Mouse (Mus musculus) heart, postnatal 0 days (tissue): ENCODE results near the gene Zfp976. TPM values are rescaled to one million over a fixed set of nuclear protein-coding genes. Genes with fewer than 3 reads are reported as not detected.
"Not testable (repeated sequence)": the region's sequence is repeated elsewhere in the genome, so short reads cannot be mapped to it uniquely, and the experiment has no call there.

ENCODE experiments used
- ATAC-seq: fragments of 200-750 bp; cut with Nextera tagmentation; 2 replicates; pipeline ENCODE4 v1.8.0; 2017; ENCODE audit warnings: low read depth, moderate number of reproducible peaks, moderate library complexity; ENCODE audit not compliant: insufficient read depth
- DNase-seq: peaks from one replicate; pipeline ENCODE4 v3.0.0-alpha.2; 2016; ENCODE audit warnings: low spot score
- H3K27ac ChIP-seq: fragments of 300-500 bp; sonication (generic); 2 replicates; pipeline ENCODE4 v1.5.1; 2014; ENCODE audit warnings: low read depth, mild to moderate bottlenecking
- H3K27me3 ChIP-seq: fragments of 300-500 bp; sonication (generic); 2 replicates; pipeline ENCODE4 v1.6.1; 2014; ENCODE audit warnings: low read length, mixed read lengths; ENCODE audit not compliant: control insufficient read depth, insufficient read depth
- H3K36me3 ChIP-seq: fragments of 300-500 bp; sonication (generic); replicated peaks from 2 replicates; pipeline ENCODE4 v1.6.1; 2014; ENCODE audit warnings: low read length, mixed read lengths; ENCODE audit not compliant: control insufficient read depth, insufficient read depth
- H3K4me1 ChIP-seq: fragments of 300-500 bp; sonication (generic); 2 replicates; pipeline ENCODE4 v1.6.1; 2014; ENCODE audit warnings: antibody characterized with exemption; ENCODE audit not compliant: control insufficient read depth, insufficient read depth
- H3K4me2 ChIP-seq: fragments of 300-500 bp; sonication (generic); 2 replicates; pipeline ENCODE4 v1.6.1; 2014; ENCODE audit warnings: low read depth, mild to moderate bottlenecking, low read length, moderate library complexity
- H3K4me3 ChIP-seq: fragments of 300-500 bp; sonication (generic); 2 replicates; pipeline ENCODE4 v1.5.1; 2014; ENCODE audit warnings: low read depth, low read length
- H3K9ac ChIP-seq: fragments of 300-500 bp; sonication (generic); replicated peaks from 2 replicates; pipeline ENCODE4 v1.6.1; 2014; ENCODE audit warnings: low read depth, low read length, mixed read lengths
- H3K9me3 ChIP-seq: fragments of 300-500 bp; sonication (generic); replicated peaks from 2 replicates; pipeline ENCODE4 v1.6.1; 2016; ENCODE audit warnings: low read length; ENCODE audit not compliant: control insufficient read depth
- WGBS: fragments of 180-500 bp; shearing (Covaris S2); extraction: QIAGEN DNeasy Blood & Tissue Kit; methylation state at CpG from one replicate; pipeline ENCODE4 v1.1.7; 2014; 5-methylcytosine and 5-hydroxymethylcytosine counted together
- polyA plus RNA-seq: library from polyadenylated mRNA; unstranded; fragments of >200 nt; fragmentation: Nextera tagmentation; extraction: Ambion mirVana; gene quantifications from 2 replicates; pipeline ENCODE4 v1.2.1, GENCODE M21; 2015
- total RNA-seq: library from RNA; depleted of rRNA; stranded (reverse); fragments of >200 nt; gene quantifications from 2 replicates; pipeline ENCODE4 v1.2.3, GENCODE M21; 2014; ENCODE audit warnings: low replicate concordance; rRNA removed

Gene Zfp976
- 0.19 and 1.4 TPM in 2 replicates for total RNA-seq
- polyA plus RNA-seq, result 0.77 and 0.83 TPM in 2 replicates

GRCm38 (mm10) chr7:42642152-42643115, at the start of gene Zfp976:
Gene Zfp976 (minus strand): TSS chr7:42642588.
- 4% methylated on average over 25 of the region's 25 CpGs for WGBS
- not testable (repeated sequence) for H3K9me3 ChIP-seq, H3K36me3 ChIP-seq, H3K27ac ChIP-seq, H3K27me3 ChIP-seq, H3K4me1 ChIP-seq
- Histone ChIP-seq H3K4me3 (peak within 1 kb of the TSS; percentile 57), H3K9ac (peak within 1 kb of the TSS; percentile 42; the same call in 1 of the 2 replicates), H3K4me2 (peak within 1 kb of the TSS; percentile 63)
- ATAC-seq, result peak; percentile 91
- peak; percentile 50 for DNase-seq

- H3K4me2 ChIP-seq, H3K9ac ChIP-seq, H3K4me1 ChIP-seq, H3K27ac ChIP-seq, H3K4me3 ChIP-seq, DNase-seq, H3K27me3 ChIP-seq, H3K36me3 ChIP-seq, ATAC-seq, H3K9me3 ChIP-seq: not testable (repeated sequence)
- WGBS, result 91% methylated on average over 6 of the region's 6 CpGs
Observed at GRCm38 (mm10) chr7:42680081-42680480, 37.7 kb upstream of the Zfp976 start.

- not testable (repeated sequence) for H3K9ac ChIP-seq, ATAC-seq, H3K4me2 ChIP-seq, H3K4me3 ChIP-seq, H3K4me1 ChIP-seq, H3K9me3 ChIP-seq, H3K36me3 ChIP-seq, H3K27ac ChIP-seq, DNase-seq, H3K27me3 ChIP-seq
Observed at GRCm38 (mm10) chr7:42679646-42680045, 37.3 kb upstream of the Zfp976 start.

GRCm38 (mm10) chr7:42660140-42660539, 17.8 kb upstream of the Zfp976 start:
- H3K27me3 ChIP-seq, H3K27ac ChIP-seq, ATAC-seq, H3K4me3 ChIP-seq, H3K9ac ChIP-seq, H3K4me1 ChIP-seq, H3K36me3 ChIP-seq, H3K4me2 ChIP-seq, DNase-seq: not testable (repeated sequence)
- WGBS, result 60% methylated on average over 4 of the region's 5 CpGs
- 0 out of 2 replicates have a peak, but pooled peaks cover 16% of the 10 kb centered on the region for H3K9me3 ChIP-seq

GRCm38 (mm10) chr7:42655211-42655610, 12.8 kb upstream of the Zfp976 start:
- H3K4me1 ChIP-seq, result not testable (repeated sequence)

GRCm38 (mm10) chr7:42643120-42643620, 782 bp upstream of the Zfp976 start:
- DNase-seq, ATAC-seq, H3K27ac ChIP-seq, H3K27me3 ChIP-seq, H3K9me3 ChIP-seq, H3K36me3 ChIP-seq, H3K4me1 ChIP-seq: not testable (repeated sequence)
- peak overlapping the region; percentile 42; the same call in 1 of the 2 replicates for H3K9ac ChIP-seq
- H3K4me3 ChIP-seq, result peak overlapping the region; percentile 57
- 17% methylated on average over 3 of the region's 3 CpGs for WGBS
- H3K4me2 ChIP-seq, result peak overlapping the region; percentile 63

More at GRCm38 (mm10) chr7:42655211-42655610, 12.8 kb upstream of the Zfp976 start:
- H3K27ac ChIP-seq, H3K4me3 ChIP-seq, H3K27me3 ChIP-seq, H3K36me3 ChIP-seq, H3K9me3 ChIP-seq, H3K9ac ChIP-seq, DNase-seq, H3K4me2 ChIP-seq, ATAC-seq: not testable (repeated sequence)
- 60% methylated on average over 2 of the region's 2 CpGs for WGBS

- not testable (repeated sequence) for ATAC-seq, H3K9ac ChIP-seq, H3K9me3 ChIP-seq, H3K27me3 ChIP-seq, H3K4me1 ChIP-seq, DNase-seq, H3K4me3 ChIP-seq, H3K4me2 ChIP-seq, H3K27ac ChIP-seq, H3K36me3 ChIP-seq
Observed at GRCm38 (mm10) chr7:42631031-42631430, 11.4 kb downstream of the Zfp976 start.

GRCm38 (mm10) chr7:42595666-42596065, 46.7 kb downstream of the Zfp976 start:
- not testable (repeated sequence) for H3K4me2 ChIP-seq, H3K27ac ChIP-seq, H3K36me3 ChIP-seq, DNase-seq, H3K27me3 ChIP-seq, ATAC-seq, H3K4me1 ChIP-seq, H3K9ac ChIP-seq, H3K4me3 ChIP-seq
- peaks cover 11% of the 10 kb centered on the region; the same call in 1 of the 2 replicates for H3K9me3 ChIP-seq
